Mouse (Mus musculus) midbrain, embryonic 14.5 days (tissue): ENCODE data around the gene Otog. TPM values are rescaled to one million over a fixed set of nuclear protein-coding genes. Genes with fewer than 3 reads are reported as not detected.

Experiments
- ATAC-seq: fragments of 200-750 bp; cut with Nextera tagmentation; 2 replicates; pipeline ENCODE4 v1.8.0; 2017; ENCODE audit warnings: moderate number of reproducible peaks, moderate library complexity; ENCODE audit not compliant: low FRiP score, low TSS enrichment
- DNase-seq: peaks from one replicate; pipeline ENCODE4 v3.0.0-alpha.2; 2015
- H3K27ac ChIP-seq: fragments of 300-500 bp; sonication (generic); replicated peaks from 2 replicates; pipeline ENCODE4 v1.5.1; 2014; ENCODE audit warnings: mild to moderate bottlenecking, low read depth, low read length, moderate library complexity
- H3K27me3 ChIP-seq: fragments of 300-500 bp; sonication (generic); 2 replicates; pipeline ENCODE4 v1.6.1; 2014; ENCODE audit warnings: low read length, control low read depth, mixed read lengths; ENCODE audit not compliant: control insufficient read depth, insufficient read depth
- H3K36me3 ChIP-seq: fragments of 300-500 bp; sonication (generic); 2 replicates; pipeline ENCODE4 v1.6.1; 2014; ENCODE audit warnings: low read length, control low read depth; ENCODE audit not compliant: control insufficient read depth, insufficient read depth
- H3K4me1 ChIP-seq: fragments of 300-500 bp; sonication (generic); 2 replicates; pipeline ENCODE4 v1.6.1; 2014; ENCODE audit warnings: mild to moderate bottlenecking, antibody characterized with exemption, low read length, control low read depth; ENCODE audit not compliant: control insufficient read depth, insufficient read depth
- H3K4me2 ChIP-seq: fragments of 300-500 bp; sonication (generic); 2 replicates; pipeline ENCODE4 v1.6.1; 2014; ENCODE audit warnings: mild to moderate bottlenecking, low read length, moderate library complexity
- H3K4me3 ChIP-seq: fragments of 300-500 bp; sonication (generic); replicated peaks from 2 replicates; pipeline ENCODE4 v1.5.1; 2014; ENCODE audit warnings: low read depth, low read length
- H3K9ac ChIP-seq: fragments of 300-500 bp; sonication (generic); replicated peaks from 2 replicates; pipeline ENCODE4 v1.6.1; 2014; ENCODE audit warnings: mild to moderate bottlenecking, low read length, moderate library complexity
- H3K9me3 ChIP-seq: fragments of 300-500 bp; sonication (generic); 2 replicates; pipeline ENCODE4 v1.6.1; 2016; ENCODE audit warnings: low read length, control low read depth, mixed read lengths; ENCODE audit not compliant: control insufficient read depth
- WGBS: fragments of 180-500 bp; shearing (Covaris S2); extraction: QIAGEN DNeasy Blood & Tissue Kit; methylation state at CpG from one replicate; pipeline ENCODE4 v1.1.7; 2014; 5-methylcytosine and 5-hydroxymethylcytosine counted together
- polyA plus RNA-seq: library from polyadenylated mRNA; unstranded; fragments of >200 nt; fragmentation: Nextera tagmentation; extraction: Ambion mirVana; gene quantifications from 2 replicates; pipeline ENCODE4 v1.2.1, GENCODE M21; 2014

Gene Otog
- polyA plus RNA-seq, 1 experiment from 2014 or later, result 0.03 TPM

DNA sequence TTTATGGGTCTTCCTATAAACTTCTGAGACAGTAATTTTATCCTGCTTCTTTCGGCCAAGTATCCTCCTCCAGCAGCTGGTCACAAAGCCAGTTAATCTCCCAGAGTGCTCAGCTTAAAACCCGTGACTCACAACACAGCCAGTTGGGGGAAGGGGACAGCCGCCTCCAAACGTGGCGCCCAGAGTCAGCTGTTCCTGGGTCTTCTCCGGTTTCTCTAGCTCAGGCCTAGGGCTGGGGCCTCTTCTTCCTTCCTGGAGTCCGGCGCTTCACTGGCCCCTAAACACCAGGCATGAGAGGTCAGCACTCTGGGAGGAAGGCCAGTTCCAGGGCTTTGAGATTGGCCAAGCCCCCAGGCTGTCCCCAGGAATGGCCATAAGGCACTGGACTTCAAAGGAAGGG is 112.4 kb downstream of the Otog start:
- Histone ChIP-seq H3K9ac (no peak overlapping the region), H3K9me3 (no peaks in the 10 kb centered on the region), H3K4me3 (no peak overlapping the region), H3K4me1 (peaks cover 5% of the 10 kb centered on the region; the same call in 1 of the 2 replicates), H3K4me2 (no peak overlapping the region), H3K36me3 (no peaks in the 10 kb centered on the region), H3K27ac (no peak overlapping the region), H3K27me3 (peaks cover 14% of the 10 kb centered on the region)
- no peak for DNase-seq
- 56% methylated on average over 8 of the region's 8 CpGs for WGBS
- no peak for ATAC-seq

DNA sequence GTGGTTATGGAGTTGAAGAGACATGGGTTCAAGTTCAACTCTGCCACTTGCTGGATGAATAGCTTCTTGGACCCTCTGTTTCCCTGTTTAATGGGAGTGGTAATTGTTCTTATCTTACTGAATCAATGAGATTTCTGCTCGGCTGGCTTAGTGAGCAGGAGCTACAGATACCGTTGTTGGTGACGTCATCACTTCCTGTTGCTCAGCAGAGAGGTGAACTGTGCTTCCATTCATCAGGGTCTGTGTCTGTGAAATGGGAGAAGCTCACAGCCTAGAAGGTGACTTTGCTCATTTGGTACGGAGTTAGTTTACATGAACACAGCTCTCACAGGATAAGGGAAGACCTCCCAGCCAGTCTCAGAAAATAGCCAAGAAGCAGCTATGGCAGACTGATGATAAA is 113.1 kb downstream of the Otog start:
- Histone ChIP-seq H3K4me2 (no peak overlapping the region), H3K27ac (no peak overlapping the region), H3K9me3 (no peaks in the 10 kb centered on the region), H3K9ac (no peak overlapping the region), H3K36me3 (no peaks in the 10 kb centered on the region), H3K27me3 (peaks cover 12% of the 10 kb centered on the region), H3K4me3 (no peak overlapping the region), H3K4me1 (peaks cover 2% of the 10 kb centered on the region; the same call in 1 of the 2 replicates)
- ATAC-seq, result no peak
- DNase-seq, result no peak
- 86% methylated on average over 4 of the region's 4 CpGs for WGBS

Other genes starting within 250 kb of the Otog start
- 0.12 and 0.24 TPM in 2 replicates for gene Abcc6, start 210.7 kb upstream of the Otog start, polyA plus RNA-seq
- 28.6 and 32.6 TPM in 2 replicates for gene Nomo1, start 207.3 kb upstream of the Otog start, polyA plus RNA-seq
- gene Kcnj11, start 140.2 kb upstream of the Otog start, polyA plus RNA-seq, result 1.6 and 2.0 TPM in 2 replicates
- gene Abcc8, start 61.0 kb upstream of the Otog start, polyA plus RNA-seq, result 3.0 and 6.0 TPM in 2 replicates
- 0.83 and 1.7 TPM in 2 replicates for gene Ush1c, start 2.5 kb upstream of the Otog start, polyA plus RNA-seq
- not detected in 2 replicates for gene Myod1, start 135.5 kb downstream of the Otog start, polyA plus RNA-seq
- 13.9 and 15.4 TPM in 2 replicates for gene Kcnc1, start 155.5 kb downstream of the Otog start, polyA plus RNA-seq